Mouse (Mus musculus): Measurements from ENCODE around the gene Fubp1. TPM values are rescaled to one million over a fixed set of nuclear protein-coding genes. Genes with fewer than 3 reads are reported as not detected.

Gene Fubp1
- total RNA-seq, 2 experiments from 2014 or later, result 188 to 204 TPM

DNA sequence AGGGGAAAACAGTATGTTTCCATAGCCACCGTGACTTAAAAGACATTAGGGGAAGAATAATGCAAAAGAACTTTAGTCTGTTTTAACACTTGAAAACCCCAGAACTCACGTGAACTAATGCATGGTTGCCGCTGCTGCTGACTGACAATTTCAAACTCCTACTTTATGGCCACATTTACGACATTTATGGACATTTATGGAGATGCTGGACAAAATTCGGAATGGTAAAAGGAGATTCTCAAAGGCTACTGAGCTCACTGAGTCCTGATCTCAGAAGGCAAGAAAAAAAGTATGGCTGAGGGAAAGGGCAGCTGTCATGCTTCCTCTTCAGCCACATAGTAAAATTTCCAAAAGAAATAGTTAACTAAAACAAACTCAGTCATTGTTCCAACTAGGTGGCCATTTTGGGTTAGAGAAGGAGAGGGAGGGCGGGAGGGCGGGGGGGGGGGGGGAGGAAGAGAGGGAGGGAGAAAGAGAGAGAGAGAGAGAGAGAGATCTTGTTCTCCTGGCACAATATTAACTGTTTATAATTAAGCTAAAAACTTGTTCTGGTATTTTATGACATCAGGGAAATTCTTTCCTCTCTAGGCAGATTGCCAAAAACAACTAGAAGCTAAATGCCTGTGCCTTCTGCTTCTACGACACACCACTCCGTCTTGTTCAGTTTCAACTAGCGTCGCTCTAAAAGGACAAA is 17.8 kb upstream of the Fubp1 start:
- ATAC-seq (replicated peaks; ENCODE audit: poor library complexity), result peak; percentile 10; the same call in 1 of the 2 replicates

DNA sequence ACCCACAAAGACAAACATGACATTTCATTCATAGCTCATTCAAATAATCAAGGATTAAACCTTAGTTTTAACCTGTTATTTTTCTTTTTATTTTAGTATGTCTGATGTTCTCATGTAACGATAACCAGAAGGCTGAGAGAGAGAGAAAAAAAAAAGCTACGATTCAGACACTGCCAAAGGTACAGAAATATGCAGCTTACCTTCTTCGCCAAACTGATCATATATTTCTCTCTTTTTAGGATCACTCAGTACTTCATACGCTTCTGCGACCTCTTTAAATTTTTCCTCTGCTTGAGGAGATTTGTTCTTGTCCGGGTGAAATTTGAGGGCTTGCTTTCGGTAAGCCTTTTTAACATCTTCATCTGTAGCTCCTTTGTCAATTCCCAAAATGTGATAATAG is 17.0 kb upstream of the Fubp1 start:
- ATAC-seq (replicated peaks; ENCODE audit: poor library complexity), result no peak

DNA sequence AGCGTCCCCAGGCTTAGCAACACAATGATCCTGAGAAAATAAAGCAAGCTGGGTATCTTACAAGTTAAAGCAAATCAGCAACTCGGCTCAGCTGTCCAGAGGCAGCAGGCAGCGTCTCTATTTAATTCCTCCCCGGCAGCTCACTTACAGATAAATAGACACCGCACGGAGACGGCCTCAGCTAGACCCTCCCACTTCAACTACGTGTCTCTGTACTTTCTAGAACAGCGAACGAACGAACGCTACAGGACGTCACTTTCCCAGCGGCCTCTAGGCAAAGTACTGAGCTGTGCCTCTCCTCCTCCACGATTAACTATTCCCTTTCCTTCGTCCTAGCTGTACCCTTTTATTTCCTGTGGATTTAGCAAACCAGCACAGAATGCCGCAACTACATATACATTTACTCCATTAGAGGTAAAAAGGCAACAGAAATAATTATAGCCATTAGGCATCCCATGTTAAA is 16.6 kb upstream of the Fubp1 start:
- ATAC-seq (replicated peaks; ENCODE audit: poor library complexity), result peak; percentile 80

DNA sequence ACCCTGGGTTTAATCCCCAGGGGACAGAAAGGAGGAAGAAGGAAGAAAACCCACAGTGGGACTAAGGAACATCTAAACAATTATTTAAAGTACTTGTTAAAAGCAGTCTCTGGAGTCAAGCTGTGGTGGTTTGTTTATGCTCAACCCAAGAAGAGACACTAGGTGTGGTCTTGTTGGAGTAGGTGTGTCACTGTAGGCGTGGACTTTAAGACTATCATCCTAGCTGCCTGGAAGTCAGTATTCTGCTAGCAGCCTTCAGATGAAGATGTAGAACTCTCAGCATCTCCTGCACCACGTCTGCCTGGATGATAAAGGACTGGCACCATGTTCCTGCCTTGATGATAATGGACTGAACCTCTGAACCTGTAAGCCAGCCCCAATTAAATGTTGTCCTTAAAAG is 13.0 kb upstream of the Fubp1 start:
- ATAC-seq (replicated peaks; ENCODE audit: poor library complexity), result 0 out of 2 replicates have a peak, but pooled peaks have one; percentile 18

DNA sequence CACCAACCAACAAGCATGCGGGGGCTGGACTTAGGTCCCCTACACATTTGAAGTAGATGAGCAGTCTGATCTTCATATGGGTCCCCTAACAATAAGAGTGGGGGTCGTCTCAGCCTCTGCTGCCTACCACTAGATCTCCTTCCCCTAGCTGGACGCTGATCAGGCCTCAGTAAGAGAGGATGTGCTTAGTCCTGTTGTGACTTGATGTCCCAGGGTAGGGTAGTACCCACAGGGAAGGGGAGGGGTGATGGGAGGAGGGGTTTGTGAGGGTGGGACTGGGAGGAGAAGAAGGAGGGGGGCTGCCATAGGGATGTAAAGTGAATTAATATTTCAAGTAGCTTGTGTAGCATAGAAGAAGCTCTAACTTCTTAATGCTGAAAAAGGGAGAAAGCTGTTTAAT is 11.1 kb upstream of the Fubp1 start:
- no peak for ATAC-seq (replicated peaks; ENCODE audit: poor library complexity)

DNA sequence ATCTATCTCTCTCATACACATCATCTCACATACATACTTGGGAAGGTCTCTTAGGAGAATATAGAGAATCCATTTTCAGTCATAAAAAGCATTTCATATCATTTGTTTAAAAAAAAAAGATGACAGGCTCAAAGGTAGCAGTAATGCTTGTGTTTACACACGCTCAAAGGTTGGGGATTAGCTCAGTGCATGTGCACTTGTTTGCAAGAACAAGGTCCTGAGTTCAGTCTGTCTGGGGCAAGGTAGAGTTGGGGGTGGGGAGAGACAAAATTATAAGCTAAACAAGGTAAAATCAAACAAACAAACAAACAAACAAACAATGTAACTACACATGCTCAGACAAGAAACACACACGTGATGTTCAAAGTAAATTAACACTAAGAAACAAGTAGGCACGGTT is 9.0 kb upstream of the Fubp1 start:
- ATAC-seq (replicated peaks; ENCODE audit: poor library complexity), result no peak

DNA sequence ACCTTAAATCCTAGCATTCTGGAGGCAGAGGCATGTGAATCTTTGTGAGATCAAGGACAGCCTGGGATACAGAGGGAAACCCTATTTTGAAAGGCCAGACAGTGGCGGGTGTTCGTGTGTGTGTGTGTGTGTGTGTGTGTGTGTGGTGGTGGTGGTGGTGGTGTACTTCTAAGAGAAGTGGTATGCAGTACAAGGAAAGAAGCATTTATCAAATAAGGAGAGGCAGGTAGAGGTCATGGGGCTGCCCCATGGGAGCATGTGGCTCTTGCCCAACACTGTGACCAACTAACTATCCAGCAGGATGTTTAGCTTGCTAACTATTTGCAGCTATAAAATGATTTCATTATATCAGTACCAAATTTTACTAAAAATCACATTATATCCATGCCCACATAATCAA is 8.6 kb upstream of the Fubp1 start:
- no peak for ATAC-seq (replicated peaks; ENCODE audit: poor library complexity)

DNA sequence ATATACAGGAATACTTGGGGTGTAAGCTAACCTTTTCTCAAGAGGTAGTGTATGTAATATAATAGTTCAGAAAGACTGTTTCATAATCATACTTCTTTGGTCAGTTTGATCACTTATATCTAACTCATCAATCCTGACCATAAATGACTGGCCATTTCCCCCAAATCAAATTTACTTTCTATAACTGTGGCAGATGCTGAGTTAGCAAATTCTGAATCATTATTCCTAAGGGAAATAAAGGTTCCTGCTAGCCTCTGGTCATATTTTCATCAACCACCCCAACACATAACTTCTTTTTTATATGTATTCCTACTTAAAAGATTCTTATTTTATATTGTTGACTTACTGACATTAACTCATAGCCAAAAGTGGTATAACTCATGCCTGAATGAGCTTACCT is 7.3 kb upstream of the Fubp1 start:
- ATAC-seq (replicated peaks; ENCODE audit: poor library complexity), result no peak

DNA sequence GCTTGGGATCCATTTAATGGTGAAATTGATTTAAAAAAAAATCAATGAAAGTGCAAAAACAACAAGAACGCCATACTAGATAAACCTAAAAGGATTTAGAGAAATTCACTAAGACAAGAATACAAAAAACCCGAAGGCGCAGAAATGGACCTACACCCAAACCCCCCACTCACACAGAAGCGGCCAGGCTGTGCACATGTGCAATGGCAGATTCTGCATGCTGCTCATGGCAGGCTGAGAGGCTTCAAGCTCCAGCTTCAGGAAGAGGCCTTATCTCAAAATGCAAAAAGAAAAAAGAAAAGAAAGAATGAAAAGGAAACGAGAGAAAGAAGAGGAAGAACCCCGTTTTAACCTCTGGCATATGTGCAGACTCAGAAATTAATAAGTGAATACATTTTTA is 6.8 kb upstream of the Fubp1 start:
- no peak for ATAC-seq (replicated peaks; ENCODE audit: poor library complexity)

DNA sequence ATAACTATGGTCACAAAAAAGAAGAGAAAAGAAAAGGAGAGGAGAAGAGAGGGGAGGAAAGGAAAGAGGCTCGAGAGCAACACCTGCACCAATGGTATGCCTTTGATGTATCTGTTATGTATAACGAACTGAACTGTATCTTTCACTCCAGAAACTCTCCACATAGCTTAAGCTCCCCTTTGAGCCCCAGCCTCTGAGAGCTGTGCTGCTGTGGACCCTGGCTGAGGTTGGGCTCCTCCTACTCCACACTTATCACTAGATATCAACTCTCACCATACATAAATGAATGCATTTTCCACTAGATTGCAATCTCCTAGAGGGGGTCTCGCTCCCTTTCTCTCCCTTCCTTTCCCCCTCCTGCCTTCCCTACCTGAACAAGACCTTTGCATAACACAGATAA is 6.2 kb upstream of the Fubp1 start:
- no peak for ATAC-seq (replicated peaks; ENCODE audit: poor library complexity)

DNA sequence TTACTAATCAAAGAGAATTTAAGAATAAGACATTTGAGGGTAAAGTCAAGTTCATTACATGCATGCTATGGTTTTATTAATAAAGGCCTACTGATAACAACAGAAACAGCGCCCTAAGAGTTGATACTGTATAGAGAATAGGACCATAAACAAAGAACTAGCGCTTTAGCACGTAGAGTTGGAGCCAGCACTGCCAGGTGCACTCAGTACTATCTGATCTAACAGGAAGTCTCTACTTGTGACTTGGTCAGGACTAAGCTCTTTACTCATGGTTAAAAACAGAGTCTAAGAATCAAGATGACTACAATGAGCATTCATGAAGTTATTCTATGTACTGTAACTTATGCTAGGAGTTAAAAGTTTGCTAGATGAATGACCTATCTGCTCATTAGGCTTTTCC is 5.6 kb upstream of the Fubp1 start:
- 0 out of 2 replicates have a peak, but pooled peaks have one; percentile 18 for ATAC-seq (replicated peaks; ENCODE audit: poor library complexity)

DNA sequence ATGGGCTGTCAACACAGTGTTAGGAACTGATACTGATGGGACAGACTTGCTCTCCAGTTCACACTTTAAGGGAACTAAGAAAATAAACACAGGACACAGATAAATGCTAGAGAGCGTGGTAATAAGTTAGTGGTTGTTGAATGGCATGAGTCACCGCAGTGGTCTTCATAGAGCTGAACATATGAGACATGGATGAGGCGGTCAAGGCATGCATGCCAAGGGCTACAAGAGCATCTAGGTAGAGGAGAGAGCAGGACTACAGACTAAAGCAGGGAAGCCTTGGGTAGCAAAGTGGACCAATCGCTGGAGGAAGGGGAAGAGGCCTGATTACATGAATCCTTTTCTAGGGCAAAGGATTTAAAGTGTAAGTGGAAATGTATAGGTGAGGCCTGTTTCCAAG is 3.1 kb upstream of the Fubp1 start:
- no peak for ATAC-seq (replicated peaks; ENCODE audit: poor library complexity)

DNA sequence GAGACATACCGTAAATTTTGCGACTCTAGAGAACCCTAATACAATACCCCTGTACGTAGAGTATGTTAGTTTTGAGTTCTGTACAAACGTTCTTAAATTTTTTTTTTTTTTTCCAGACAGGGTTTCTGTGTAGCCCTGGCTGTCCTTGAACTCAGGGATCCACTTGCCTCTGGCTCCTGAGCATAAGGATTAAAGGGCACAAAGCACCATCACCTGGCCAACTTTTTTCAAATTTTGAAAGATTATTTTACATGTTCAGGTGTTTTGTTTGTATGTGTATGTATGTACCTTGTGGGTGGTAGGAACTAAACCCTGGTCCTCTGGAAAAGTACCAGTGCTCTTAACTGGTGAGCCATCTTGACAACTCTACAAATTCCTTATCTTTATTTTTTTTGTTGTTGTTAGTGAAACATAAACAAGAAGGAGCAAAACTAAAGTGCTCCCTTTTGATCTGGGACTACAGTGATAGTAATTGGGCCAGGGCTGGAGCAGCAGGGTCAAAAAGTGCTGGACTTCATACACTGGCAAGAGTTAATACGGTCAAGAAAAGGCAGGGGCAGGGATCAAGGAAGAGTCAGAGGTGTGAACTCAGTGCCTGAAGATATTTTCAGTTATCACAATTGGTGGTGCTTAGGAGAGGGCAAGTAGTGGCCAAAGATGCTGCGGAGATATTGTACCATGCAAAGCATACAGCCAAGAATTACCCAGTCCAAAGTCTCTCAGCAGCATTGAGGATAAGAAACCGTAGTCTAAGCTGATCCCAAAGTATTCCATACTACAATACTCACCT is 1.9 kb upstream of the Fubp1 start:
- no peak for ATAC-seq (replicated peaks; ENCODE audit: poor library complexity)

DNA sequence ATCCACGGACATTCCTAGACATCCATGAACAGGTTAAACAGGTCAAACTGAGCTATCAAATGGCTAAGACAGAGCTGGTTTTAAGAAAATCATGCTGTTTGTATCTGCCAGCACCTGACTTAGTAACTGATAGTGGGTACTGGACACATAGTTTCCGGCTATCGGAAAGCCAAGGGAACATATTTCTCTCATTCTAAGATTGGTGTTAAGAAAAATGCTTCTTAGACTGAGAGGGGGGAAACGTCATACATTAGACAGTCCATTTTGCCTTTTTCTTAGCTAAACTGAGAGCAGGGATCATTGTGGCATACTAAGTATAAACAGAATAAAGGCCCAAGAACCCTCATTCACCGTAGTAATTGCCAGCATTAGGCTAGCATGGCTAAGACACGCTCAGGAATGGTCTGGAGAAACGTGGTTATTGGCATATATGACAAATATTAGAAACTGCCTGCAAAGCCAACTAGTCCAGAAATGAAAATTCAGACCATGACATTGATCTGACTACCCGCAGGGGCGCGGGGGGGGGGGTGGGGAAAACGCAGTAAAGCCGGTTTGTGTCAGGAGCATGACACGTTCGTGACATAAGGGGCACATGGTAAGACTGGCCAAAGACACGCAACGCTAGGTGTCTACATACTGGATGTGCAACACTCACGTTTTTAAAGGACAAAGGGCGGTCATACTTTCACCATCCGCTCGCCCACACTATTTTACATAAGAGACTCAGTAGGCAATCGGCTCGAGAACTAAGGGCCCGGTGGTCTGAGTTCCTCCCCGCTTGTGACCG is 850 bp upstream of the Fubp1 start:
- ATAC-seq (replicated peaks; ENCODE audit: poor library complexity), result peak; percentile 29

DNA sequence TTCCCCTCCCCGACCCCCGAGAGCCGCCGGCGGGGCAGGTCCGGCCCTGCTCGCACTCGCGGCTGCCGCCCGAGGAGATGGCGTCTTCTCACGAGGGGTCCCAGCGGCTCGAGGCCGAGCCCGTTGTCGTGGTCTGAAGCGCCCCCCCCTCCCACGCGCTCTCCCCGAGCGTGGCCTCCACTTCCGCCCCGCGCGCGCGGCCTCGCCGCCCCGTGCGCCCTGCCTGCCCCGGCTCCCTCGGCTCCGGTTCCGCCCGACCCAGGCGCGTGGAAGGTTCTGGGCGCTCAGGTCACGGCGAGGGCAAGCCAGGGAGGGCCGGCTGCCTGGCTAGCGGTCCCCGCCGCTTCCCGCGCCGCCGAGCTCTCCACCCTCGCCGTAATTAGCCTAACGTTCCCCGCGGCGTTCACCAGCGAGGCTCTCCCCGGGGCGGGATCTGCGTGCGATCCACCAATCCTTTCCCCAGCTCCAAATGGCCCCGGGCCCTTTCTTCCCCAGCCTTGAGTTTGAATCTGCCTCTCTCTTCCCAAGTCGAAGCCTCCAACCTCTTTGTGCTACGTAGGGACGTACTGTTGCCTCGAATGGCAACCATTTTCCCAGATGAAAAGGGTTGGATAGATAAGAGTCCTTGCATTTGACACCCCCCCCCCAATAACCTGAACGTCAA is 638 bp downstream of the Fubp1 start:
- ATAC-seq (replicated peaks; ENCODE audit: poor library complexity), result peak; percentile 14

DNA sequence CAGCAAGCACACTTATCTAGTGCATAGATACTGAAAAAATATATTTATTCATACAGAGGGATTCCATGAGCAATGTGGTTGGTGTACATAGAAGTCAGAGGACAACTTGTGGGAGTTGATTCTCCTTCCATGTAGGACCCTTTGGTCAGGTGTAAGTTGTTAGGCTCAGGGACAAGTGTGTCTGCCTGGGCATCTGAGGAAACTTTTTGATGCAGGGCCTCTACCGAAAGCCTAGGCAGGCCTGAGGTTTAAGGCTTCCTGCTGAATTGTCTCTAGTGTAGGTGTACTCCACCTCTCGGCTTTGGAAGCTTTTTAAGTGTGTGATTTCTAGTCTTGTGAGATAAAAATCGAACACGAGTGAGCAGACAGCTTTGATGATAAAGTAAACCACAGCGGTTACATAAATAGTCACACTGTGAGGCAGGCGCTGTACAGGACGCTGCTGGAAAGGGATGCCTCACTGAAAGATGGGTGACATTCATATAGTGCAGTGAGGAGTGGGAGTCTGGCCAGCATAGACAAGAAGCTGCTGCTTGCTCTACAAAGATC is 1.6 kb downstream of the Fubp1 start:
- no peak for ATAC-seq (replicated peaks; ENCODE audit: poor library complexity)

DNA sequence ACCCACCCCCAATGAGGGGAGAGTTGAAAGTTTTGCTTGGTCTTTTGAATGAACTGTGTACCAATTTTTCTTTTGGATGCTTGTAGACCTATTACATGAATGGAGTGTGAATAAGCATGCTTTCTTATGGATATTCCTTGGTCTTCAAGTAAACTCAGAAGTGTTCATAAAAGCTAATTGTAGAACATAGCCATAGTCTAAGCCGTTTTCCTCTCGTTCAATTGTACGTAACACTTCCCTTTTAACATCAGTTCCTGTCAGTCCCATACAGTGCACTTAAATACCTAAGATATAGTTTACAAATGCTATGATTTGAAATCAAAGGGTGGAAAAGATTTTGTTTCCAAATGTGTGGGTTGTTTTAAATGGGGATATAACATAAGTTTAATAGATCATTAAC is 3.2 kb downstream of the Fubp1 start:
- no peak for ATAC-seq (replicated peaks; ENCODE audit: poor library complexity)

DNA sequence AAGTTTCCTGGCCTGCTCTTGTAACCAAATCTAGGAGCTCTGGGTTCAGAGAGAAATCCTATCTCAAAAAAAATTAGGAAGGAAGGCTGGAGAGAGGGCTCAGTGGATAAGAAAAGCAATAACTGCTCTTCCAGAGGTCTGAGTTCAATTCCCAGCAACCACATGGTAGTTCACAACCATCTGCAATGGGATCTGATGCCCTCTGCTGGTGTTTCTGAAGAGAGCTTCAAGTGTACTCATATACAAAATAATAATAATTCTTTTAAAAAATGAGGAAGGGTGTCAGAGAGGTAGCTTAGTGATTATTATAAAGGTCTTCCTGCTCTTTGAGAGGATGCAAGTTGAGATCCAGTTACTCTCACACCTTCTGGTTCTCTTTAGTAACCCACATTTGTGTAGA is 14.7 kb downstream of the Fubp1 start:
- ATAC-seq (replicated peaks; ENCODE audit: poor library complexity), result 0 out of 2 replicates have a peak, but pooled peaks have one; percentile 10

DNA sequence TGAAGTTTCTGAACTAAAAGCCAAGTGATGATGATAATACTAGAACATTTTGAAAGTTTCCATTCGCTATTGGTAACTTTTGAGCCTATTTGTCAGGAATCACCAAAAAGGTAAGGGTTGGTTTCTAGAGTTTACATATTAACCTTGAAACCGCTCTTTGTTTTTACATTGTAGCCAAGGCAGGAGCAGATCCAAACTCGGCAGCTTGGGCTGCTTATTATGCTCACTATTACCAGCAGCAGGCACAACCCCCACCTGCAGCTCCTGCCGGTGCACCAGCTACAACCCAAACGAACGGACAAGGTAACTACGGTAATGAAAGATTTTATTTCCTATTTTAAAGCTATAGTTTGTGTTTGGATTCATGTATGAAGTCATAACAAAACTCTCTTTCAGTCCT is 15.7 kb downstream of the Fubp1 start:
- ATAC-seq (replicated peaks; ENCODE audit: poor library complexity), result no peak

DNA sequence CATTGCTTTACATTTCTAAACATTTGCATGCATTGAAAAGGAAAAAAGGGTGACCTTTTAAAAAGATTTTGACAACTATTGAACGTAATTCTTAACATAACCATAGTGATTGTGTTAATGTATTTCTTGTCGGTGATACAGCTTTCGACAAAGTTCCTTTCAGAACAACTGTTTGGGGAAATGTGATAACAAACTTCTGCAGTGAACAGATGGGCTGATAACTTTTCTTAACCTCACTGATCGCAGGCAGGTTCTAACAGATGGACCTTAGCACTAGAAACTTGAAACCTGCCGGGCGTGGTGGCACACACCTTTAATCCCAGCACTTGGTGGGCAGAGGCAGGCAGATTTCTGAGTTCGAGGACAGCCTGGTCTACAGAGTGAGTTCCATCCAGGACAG is 18.6 kb downstream of the Fubp1 start:
- ATAC-seq (replicated peaks; ENCODE audit: poor library complexity), result no peak

DNA sequence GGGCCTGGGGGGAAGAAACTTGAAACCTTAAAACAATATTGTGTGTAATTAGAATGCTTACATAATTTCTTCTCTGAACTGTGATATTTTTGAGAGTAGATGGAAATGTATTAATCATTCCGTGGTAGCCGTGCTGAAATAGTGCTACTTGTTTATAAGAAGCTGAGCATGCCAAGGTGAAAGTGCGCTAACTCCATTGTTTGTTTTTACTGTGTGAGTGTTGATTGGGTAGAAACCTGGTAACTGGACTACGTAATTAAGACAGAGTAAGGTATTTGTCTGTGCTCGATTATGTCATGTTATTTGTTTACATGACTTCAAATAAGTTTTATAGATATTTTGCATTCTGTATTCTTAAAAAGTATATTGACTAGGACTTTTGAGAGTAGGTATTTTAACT is 19.0 kb downstream of the Fubp1 start:
- ATAC-seq (replicated peaks; ENCODE audit: poor library complexity), result no peak
